Mouse (Mus musculus): ENCODE measurements around the gene Scfd2.

DNA sequence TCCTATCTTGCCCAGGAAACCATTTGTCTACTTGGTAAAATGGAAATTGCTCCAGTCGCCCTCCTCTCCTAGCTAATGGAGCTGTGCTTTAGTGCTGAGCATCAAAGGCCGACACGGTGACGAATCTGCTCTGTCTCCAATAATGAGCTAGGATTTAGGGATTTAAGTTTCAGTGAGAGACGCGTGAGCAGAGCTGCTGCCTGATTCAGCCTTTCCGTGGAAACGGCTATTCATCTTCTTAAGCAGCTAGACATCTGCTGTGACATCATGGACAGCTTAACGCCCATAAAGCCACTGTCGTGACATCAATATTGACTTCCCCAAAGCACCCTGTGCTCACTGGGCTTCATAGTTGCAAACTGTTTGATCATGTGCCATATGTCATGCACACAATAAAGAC, 351.3 kb downstream of the Scfd2 start:
- TF ChIP-seq CTCF (IDR thresholded peaks at IDR 0.05; ENCODE audit: low read depth) (no peak), EP300 (IDR thresholded peaks at IDR 0.05; ENCODE audit: low read depth) (no peak)
